Mouse (Mus musculus): ENCODE data around the gene Olfr1404.
"Not testable (repeated sequence)": the region's sequence is repeated elsewhere in the genome, so short reads cannot be mapped to it uniquely, and the experiment has no call there.

The Olfr1404 gene

DNA sequence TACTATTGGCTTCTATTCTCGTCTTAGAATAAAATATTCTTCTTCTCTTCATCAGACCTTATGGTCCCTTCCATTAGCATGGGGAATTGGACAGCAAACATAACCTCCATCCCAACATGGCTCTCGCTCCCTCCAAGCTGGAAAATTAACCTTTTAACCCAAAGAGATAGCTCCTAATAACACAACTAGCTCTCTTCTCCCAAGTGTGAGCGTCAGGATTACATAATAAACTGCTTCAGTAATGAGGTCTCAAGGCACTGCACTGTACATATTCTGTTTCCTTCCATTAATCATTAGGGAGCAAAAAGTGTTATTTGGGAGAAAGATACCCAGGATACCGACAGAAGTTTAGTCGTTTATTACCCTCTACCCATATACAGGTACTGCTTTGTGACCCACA lies at the start of gene Olfr1404:
TSS of gene Olfr1404 (plus strand) at position 301 of the 400 bp plus-strand sequence.
- DNase-seq (ENCODE audit: low spot score): no peak

DNA sequence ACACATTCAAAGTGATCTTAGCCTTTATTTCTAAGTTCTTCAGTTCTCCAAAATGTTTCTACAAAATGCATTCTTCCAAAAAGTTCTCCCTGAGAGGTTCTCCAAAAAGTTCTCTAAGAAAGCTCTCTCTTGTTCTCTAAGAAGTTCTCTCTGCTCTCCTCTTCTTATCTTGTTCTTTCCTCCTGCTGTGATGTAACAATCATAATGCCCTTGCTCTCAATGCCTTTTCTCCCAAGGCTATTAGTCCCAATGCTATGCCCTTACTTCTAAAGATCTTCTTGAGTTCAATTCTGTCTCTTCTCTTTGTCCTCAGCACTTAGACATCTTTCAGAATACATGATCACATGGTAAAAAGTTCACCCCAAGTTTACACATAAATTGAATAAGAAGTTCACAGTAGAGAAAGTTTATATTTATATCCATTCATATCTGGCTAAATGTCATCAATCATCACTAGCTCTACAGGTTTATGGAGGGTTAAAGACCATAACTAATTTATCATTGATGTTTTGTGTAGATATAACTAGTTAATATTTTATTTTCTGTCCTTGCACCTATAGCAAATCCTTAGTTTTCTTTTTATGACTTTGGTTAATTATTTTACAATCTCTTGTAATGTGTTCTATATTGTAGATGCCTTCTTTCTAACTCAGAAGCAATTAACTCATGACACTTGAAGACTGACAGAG lies 37.9 kb upstream of the Olfr1404 start:
- no peak for DNase-seq (ENCODE audit: low spot score)

DNA sequence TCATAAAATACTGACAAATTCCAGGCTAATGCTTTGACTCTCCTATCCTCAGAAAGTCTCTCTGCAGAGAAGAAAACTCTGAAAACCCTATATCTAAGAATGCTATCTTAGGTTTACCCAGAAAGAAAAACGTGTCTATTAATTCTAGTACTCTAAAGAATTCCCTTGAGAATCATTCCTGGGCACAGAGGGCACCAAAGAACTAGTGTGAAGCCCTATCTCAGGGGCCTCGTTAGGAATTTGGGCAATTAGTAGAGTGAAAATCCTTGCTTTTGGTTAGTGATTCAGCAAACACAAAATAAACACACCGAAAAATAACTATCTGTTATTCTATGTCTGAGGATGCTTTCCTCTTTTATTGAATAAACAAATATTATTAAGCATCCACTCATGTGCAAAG lies 21.7 kb upstream of the Olfr1404 start, which contains the start of gene Olfr1406:
TSS of gene Olfr1406 (minus strand) at position 101 of the 400 bp plus-strand sequence.
- DNase-seq (ENCODE audit: low spot score): no peak

GRCm38 (mm10) chr1:173192059-173192458 lies 20.1 kb upstream of the Olfr1404 start:
- DNase-seq (ENCODE audit: low spot score): no peak

GRCm38 (mm10) chr1:173196359-173196758 lies 15.8 kb upstream of the Olfr1404 start:
- DNase-seq (ENCODE audit: low spot score): no peak

GRCm38 (mm10) chr1:173197508-173197907 lies 14.7 kb upstream of the Olfr1404 start, which contains the start of gene Olfr218:
TSS of gene Olfr218 (plus strand) at chr1:173197808.
- DNase-seq (ENCODE audit: low spot score): no peak

DNA sequence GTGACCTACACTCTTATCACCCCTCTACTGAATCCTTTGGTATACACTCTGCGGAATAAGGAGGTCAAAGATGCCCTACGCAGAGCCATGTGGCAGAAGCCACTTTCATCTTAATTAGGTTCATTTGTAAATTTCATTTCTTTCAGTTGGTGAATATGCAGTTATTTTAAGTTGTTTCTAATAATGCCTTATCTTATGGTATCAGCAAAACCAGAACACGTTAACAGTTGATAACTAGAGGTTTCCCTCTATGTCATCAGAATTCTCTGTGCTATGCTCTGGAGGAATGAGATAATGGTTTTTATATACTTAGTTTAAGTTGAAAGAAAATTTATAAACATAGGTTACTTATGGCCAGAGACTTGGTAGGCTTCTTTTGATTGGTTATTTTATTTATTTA lies 4.3 kb downstream of the Olfr1404 start:
- no peak for DNase-seq (ENCODE audit: low spot score)

DNA sequence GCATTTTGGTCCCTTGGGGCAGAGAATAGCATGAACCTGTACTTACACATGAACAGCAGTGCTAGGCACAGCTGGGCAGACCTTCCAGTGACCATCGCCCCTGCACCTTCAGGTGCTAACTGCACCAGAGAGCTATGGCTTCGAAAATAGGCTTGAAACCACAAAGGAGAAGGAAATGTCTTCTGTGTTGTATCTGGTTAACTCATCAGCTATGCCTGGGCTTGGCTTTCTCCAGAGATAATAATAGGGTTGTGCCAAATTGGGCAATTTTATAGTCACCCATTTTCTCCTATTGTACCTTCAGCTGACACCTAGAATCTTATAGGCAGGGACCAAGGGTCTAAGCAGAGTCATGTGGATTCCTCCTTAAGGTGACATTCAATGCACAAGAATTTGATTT lies 14.9 kb downstream of the Olfr1404 start, which contains the start of gene Fcer1a:
TSS of gene Fcer1a (minus strand) at position 134 of the 400 bp plus-strand sequence.
- DNase-seq (ENCODE audit: low spot score): no peak

DNA sequence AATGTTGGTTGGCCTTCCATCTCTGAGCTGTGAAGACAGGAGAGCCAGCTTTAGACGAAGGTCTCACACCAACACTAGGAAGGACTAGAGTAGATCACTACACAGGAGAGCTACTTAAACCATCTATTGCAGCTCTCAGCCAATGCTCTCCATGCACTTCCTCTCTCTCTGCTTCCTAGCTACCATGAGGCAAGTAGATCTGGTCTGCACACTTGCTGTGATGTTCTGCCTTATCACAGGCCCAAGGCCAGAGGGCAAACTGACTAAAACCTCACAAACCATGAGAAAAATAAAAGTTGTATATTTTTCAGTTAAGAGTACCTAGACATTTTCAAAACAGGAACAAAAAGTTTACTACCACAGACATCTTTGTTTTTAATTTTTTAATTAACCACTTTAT lies 24.8 kb downstream of the Olfr1404 start:
- DNase-seq (ENCODE audit: low spot score): not testable (repeated sequence)

- no peak for DNase-seq (ENCODE audit: low spot score)
Observed at GRCm38 (mm10) chr1:173249888-173250287, 37.7 kb downstream of the Olfr1404 start.

DNA sequence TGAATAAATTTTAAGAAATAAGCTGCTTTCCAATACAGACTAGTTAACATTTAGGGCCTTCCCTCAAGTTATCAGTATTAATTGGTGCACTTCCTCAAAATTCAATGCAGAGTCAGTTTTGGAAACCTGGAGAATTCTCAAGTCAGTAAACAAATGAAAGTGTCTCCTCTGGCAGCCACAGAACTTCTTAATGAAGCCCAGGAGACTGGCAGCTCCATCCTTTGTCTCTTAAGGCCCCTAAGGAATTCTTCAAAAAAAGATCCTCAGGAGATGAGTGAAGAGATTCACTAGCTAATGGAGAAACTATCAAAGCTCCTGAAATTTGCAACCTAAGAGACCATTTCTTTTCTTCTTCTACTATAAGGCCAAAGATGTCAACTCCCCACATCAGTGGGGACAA lies 53.5 kb downstream of the Olfr1404 start, which contains the start of gene Olfr418:
TSS of gene Olfr418 (plus strand) at position 301 of the 400 bp plus-strand sequence.
- DNase-seq (ENCODE audit: low spot score): no peak

All from testis, postnatal 10 days (tissue).